Mouse (Mus musculus): ENCODE data around the gene Ypel3. TPM values are rescaled to one million over a fixed set of nuclear protein-coding genes. Genes with fewer than 3 reads are reported as not detected.

The Ypel3 gene
- polyA plus RNA-seq, 1 experiment, result 58.8 TPM

DNA sequence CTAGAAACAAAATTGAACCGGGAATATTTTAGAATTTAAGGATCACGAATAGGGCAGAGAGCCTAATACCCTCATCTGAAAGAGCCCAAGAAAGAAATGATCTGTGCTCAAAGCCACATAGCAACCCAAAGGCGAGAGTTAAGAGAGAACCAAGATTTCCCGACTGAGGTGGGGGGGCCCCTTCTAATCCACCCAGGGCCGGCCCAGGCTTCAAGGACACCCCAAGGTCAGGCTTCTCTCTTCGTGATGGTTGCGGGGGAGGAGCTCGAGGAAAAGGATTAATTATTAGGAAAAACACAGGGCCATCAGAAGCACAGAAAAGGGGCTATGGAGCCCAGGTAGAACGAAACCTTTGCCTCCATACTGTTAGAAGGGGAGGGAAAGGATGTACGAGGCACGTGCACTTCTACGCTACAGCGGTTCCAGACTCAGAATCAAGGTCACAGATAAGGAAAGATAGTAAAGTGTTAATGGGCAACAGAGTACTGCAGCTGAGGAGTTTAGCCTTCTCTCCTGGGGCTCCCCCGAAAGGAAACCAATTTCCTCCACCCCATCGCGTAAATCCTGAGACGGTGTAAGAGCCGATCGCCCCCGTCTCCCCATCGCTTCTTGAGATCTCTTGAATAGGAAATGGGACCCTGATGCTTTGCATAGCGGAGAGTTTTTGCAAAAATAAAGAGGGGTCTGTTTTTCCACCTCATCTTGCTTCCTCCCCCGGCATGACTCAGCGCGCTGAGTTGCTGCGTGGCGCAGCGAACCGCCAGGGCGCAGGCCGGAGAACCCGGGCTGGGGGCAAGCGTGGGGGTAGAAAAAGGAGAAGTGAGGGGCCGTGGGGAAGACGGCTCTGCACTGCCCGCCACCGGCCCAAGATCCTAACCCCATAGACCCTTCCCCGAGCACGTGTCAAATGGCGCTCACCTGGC lies 21.6 kb downstream of the Ypel3 start:
- peaks cover 2% of the 10 kb centered on the region for H3K4me1 ChIP-seq (ENCODE audit: control insufficient read depth, insufficient read depth, low read length)
- TF ChIP-seq POLR2A (IDR thresholded peaks at IDR 0.05; ENCODE audit: low read depth, low read length), result peak; percentile 31; the same call in 1 of the 2 replicates
- TF ChIP-seq CTCF (IDR thresholded peaks at IDR 0.05; ENCODE audit: borderline replicate concordance, insufficient read depth, low read length), result no peak
- peak overlapping the region; percentile 71 for H3K4me3 ChIP-seq (ENCODE audit: insufficient read depth, low read length)

DNA sequence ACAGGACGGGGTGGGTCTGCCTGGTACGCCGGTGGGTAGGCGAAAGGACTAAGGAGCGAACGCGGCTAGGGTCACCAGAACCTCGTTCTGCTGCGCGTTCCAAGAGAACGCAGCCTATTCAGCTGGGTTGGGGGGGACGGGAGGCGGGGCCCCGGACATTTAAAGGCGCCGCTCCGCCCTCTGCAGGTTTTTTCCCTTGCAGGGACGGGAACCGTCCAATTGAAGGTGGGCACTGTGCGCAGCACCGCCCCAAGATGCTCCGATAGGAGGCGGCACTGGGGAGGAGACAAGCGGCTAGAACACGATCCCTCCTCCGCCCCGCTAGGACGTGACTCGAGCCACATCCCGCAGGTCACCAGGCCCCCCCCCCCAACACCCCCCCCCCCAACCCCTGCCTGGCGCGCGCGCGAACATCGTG lies 22.3 kb downstream of the Ypel3 start:
- peak; percentile 100 for TF ChIP-seq POLR2A (IDR thresholded peaks at IDR 0.05; ENCODE audit: low read depth, low read length)
- no peak for TF ChIP-seq CTCF (IDR thresholded peaks at IDR 0.05; ENCODE audit: borderline replicate concordance, insufficient read depth, low read length)
- H3K27ac ChIP-seq (ENCODE audit: insufficient read depth, low read length), result peak overlapping the region; percentile 88

More for the DNA sequence above, 21.6 kb downstream of the Ypel3 start:
- H3K27ac ChIP-seq (ENCODE audit: insufficient read depth, low read length), result peak overlapping the region; percentile 88

DNA sequence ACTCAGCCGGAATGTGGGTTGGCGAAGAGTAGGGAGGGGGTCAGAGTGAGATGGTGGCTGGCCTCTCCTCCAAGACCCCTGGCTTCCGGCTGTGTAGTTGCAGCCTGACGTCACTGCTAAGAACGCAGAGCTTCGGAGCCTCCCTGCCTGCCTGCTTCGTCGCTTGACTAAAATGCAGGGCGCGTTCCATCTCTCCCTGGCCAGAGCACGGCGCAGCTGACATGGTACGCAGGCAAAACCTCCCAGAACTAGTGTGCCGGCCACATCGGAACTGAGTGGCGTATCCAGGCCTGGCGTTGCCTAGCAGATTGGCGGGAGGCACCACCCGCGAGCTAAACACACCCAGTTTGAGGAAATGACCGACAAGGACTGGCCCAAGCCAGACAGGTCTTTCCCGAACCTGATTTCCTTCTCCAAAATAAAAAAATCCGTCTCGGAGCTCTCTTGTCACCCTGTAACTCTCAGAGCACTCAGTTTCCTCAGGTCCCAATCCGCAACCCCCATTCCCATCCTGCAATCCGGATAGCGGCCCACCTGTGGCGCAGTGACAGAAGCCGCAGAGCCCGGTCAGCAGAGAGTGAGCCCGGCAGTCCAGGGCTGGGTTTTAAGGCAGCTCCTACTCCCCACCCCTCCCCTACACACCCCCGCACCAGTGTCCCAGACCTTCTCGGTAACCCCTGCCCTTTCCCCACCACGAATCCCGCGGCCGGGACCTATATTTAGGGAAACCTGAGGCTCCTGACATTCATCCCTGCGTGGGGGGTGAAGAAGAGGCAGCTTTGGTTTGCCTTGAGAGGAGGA lies 22.9 kb downstream of the Ypel3 start:
- Histone ChIP-seq H3K4me3 (ENCODE audit: insufficient read depth, low read length) (peak overlapping the region; percentile 24), H3K4me1 (ENCODE audit: control insufficient read depth, insufficient read depth, low read length) (no peaks in the 10 kb centered on the region; the same call in 1 of the 2 replicates)

More for the DNA sequence above, 22.3 kb downstream of the Ypel3 start:
- Histone ChIP-seq H3K4me3 (ENCODE audit: insufficient read depth, low read length) (peak overlapping the region; percentile 71), H3K4me1 (ENCODE audit: control insufficient read depth, insufficient read depth, low read length) (no peaks in the 10 kb centered on the region; the same call in 1 of the 2 replicates)

DNA sequence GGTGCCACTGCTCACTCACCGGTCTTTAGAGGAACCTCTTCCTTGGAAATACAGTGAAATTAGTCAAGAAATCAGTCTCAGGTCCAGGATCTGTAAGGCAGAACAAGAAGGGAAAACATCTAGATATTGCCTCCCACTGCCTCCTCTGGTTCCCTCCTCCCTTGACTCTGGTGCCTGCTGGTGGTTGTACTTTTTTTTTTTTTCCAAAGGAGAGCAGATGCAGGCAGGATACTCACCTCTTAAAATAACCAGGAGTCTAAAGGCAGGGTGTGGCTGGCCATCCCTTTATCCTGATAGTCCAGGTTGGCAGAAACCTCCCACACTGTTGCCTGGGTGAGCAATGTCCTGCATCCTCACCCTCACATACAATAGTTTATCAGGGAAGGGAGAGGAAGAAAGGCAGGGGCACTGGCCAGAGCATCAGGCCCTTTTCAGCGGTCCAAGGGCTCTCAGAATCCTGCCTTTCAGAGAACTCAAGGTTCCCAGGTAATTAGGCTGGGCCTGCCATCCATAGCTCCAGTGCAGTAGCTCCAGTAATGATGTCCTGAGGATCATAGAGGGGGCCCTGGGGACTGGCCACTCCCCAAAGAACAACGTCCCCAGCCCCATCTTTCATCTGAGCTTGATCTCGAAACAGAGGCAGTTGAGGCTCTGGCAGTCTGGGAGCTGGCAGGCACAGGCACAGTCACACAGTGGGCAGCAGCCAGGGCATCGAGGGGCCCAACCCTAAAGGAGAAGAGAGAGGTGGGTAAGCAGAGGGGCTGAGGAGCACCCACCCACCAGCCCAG lies 23.7 kb downstream of the Ypel3 start:
- peak overlapping the region; percentile 24 for H3K4me3 ChIP-seq (ENCODE audit: insufficient read depth, low read length)

More for the DNA sequence above, 22.9 kb downstream of the Ypel3 start:
- TF ChIP-seq CTCF (IDR thresholded peaks at IDR 0.05; ENCODE audit: borderline replicate concordance, insufficient read depth, low read length) (peak; percentile 1; the same call in 1 of the 2 replicates), POLR2A (IDR thresholded peaks at IDR 0.05; ENCODE audit: low read depth, low read length) (peak; percentile 94)
- H3K27ac ChIP-seq (ENCODE audit: insufficient read depth, low read length), result peak overlapping the region; percentile 91

DNA sequence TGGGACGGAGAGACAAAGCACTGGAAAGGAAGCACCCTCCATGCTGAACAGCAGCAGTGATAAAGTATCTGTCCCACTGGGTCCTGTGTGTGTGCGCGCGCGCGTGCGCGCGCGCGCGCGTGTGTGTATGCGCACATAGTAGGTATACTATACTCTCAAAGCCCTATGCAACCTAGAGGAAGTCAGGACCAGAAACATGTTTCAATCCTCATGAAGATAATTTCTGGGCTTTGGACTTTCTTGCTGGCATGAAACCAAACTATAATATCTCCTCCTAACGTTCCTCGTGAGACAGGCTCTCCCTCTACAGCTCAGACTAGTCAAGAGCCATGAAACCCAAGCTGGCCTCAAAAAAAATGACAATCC lies 24.3 kb downstream of the Ypel3 start:
- no peak overlapping the region for H3K4me3 ChIP-seq (ENCODE audit: insufficient read depth, low read length)
- H3K4me1 ChIP-seq (ENCODE audit: control insufficient read depth, insufficient read depth, low read length), result no peaks in the 10 kb centered on the region
- H3K27ac ChIP-seq (ENCODE audit: insufficient read depth, low read length), result no peak overlapping the region
- TF ChIP-seq POLR2A (IDR thresholded peaks at IDR 0.05; ENCODE audit: low read depth, low read length) (no peak), CTCF (IDR thresholded peaks at IDR 0.05; ENCODE audit: borderline replicate concordance, insufficient read depth, low read length) (no peak)

More for the DNA sequence above, 23.7 kb downstream of the Ypel3 start:
- H3K27ac ChIP-seq (ENCODE audit: insufficient read depth, low read length), result peak overlapping the region; percentile 91
- TF ChIP-seq POLR2A (IDR thresholded peaks at IDR 0.05; ENCODE audit: low read depth, low read length) (no peak), CTCF (IDR thresholded peaks at IDR 0.05; ENCODE audit: borderline replicate concordance, insufficient read depth, low read length) (no peak)
- no peaks in the 10 kb centered on the region for H3K4me1 ChIP-seq (ENCODE audit: control insufficient read depth, insufficient read depth, low read length)

DNA sequence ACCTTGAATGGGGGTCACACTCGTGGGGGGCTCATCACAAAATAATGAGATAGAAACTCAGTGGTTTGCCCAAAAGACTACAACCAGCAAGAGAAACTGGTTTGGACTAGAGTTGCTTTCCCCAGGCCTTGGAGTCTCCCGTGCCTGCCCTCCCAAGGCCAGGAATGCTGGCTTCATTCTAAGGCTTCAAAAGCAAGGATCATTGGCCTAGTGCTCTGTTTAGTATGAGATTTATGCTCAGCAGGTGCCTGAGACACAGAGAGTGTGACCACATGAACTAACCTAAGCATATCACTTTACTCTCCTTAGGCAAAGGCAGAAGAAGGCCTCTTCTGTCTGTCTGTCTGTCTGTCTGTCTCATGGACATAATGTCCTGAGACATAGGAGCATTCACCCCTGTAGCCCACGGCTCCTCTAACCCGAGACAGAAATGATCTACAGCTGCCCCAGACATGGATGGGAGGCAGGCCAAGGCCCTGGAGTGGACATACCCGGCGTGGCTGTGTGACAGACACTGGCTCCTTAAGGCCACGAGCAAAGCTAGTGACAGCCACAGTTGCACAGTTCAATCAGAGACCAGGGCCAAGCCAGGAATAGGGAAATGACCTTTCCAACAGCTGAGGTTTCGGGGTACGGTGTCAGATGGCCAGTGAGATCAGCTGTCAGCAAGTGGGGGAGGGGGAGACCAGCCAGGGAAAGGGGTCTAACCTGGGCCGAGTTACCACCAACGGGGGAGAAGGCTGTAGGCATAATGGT lies 25.6 kb downstream of the Ypel3 start:
- H3K4me1 ChIP-seq (ENCODE audit: control insufficient read depth, insufficient read depth, low read length), result no peaks in the 10 kb centered on the region
- TF ChIP-seq POLR2A (IDR thresholded peaks at IDR 0.05; ENCODE audit: low read depth, low read length), result no peak
- no peak for TF ChIP-seq CTCF (IDR thresholded peaks at IDR 0.05; ENCODE audit: borderline replicate concordance, insufficient read depth, low read length)
- H3K27ac ChIP-seq (ENCODE audit: insufficient read depth, low read length), result no peak overlapping the region
- no peak overlapping the region for H3K4me3 ChIP-seq (ENCODE audit: insufficient read depth, low read length)

DNA sequence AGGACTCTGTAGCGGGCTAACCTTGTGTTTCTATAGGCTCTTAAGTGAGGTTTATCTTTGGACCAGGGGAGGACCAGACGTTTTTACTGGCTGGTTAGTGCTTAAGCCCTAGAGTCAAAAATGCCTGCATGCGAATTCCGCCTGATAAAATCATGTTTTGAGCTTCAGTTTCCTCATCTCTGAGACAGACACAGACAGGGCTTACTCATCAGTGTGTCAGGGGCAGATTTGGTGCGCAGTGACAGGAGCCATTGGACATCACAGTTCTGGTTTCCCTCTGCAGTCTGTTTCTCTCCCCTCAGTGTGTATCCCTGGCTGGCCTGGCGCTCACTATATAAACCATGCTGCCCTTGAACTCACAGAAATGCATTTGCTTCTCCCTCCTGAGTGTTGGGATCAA lies 26.4 kb downstream of the Ypel3 start:
- Histone ChIP-seq H3K27ac (ENCODE audit: insufficient read depth, low read length) (no peak overlapping the region), H3K4me1 (ENCODE audit: control insufficient read depth, insufficient read depth, low read length) (no peaks in the 10 kb centered on the region), H3K4me3 (ENCODE audit: insufficient read depth, low read length) (no peak overlapping the region)
- TF ChIP-seq CTCF (IDR thresholded peaks at IDR 0.05; ENCODE audit: borderline replicate concordance, insufficient read depth, low read length), result no peak

DNA sequence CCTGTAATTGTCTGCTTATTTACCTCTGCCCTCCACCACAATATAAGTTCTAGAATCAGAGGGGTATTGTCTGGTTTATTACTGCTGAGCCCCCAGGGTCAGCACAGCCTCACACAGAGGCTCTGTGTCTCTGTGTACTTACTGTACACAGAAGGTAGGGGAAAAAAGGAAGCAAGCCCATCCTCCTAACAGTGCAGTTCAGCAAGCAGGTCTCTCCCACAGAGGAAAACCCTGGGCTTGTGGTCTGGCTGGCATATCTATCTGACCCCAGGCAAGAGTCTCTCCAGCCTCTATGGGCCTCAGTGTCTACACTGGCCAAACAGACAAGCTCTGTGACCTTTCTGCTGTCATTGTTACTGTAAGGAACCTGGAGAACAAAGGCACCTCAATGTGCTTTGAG lies 27.0 kb downstream of the Ypel3 start:
- no peaks in the 10 kb centered on the region for H3K4me1 ChIP-seq (ENCODE audit: control insufficient read depth, insufficient read depth, low read length)
- TF ChIP-seq CTCF (IDR thresholded peaks at IDR 0.05; ENCODE audit: borderline replicate concordance, insufficient read depth, low read length) (no peak), POLR2A (IDR thresholded peaks at IDR 0.05; ENCODE audit: low read depth, low read length) (no peak)
- no peak overlapping the region for H3K27ac ChIP-seq (ENCODE audit: insufficient read depth, low read length)
- H3K4me3 ChIP-seq (ENCODE audit: insufficient read depth, low read length), result no peak overlapping the region

Data from embryonic fibroblast, embryonic 13.5 days (primary cell).